Mouse (Mus musculus): ENCODE results near the gene Rdm1.

DNA sequence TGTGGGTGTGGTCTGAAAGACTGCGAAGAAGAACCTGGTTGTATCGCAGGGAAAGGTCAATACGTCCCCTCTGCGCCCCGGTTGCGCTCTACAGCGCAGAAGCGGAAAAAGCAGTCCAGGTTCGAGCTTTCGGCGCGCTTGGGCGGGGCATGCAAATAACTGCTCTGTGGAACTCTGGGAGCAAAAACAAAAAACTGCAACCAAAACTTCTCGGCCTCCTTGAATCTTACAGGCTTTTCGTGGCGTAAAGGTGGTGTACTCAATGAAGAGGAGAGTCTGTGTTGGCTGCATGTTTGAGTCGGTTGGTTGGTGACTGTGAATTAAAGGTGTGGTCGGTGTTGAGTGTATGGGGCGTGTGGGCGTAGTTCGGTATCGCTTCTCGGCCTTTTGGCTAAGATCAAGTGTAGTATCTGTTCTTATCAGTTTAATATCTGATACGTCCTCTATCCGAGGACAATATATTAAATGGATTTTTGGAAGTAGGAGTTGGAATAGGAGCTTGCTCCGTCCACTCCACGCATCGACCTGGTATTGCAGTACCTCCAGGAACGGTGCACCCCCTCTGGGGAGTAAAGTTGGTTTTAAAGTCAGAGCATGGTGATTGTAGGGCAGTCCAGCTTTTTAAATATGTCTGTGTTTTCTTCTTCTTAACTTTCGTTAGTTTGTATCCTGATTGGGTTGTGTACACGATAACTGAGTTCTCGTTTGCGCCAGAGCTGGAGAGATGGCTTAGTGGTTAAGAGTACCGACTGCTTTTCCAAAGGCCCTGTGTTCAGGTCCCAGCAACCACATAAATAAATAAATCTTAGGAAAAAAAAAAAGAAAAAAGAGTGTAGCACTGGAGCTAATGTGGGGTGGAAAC, at the start of gene Rdm1:
- TF ChIP-seq GATA1 (IDR thresholded peaks at IDR 0.05; ENCODE audit: low read length) (no peak), TAL1 (IDR thresholded peaks at IDR 0.05; ENCODE audit: low read length) (no peak)
